ENCODE assay signal across 8 mouse cellular contexts in genomic region chr4:45654019-45654803, GRCm38 (mm10).
DNase-seq lines count a peak whose midpoint lies in the region; ATAC-seq and TF ChIP-seq lines count a peak whose summit lies in the region.

No protein-coding gene starts in this region.

- H3K36me3 ChIP-seq in ES-Bruce4 (ENCODE audit: control insufficient read depth, insufficient read depth, low read length, poor library complexity, severe bottlenecking) = no peaks in the 10 kb centered on the region
- no peaks in the 10 kb centered on the region for H3K36me3 ChIP-seq in midbrain, embryonic 14.5 days (ENCODE audit: control insufficient read depth, insufficient read depth, low read length)

- H3K27me3 ChIP-seq in ES-Bruce4 (ENCODE audit: control insufficient read depth, insufficient read depth, low read length, poor library complexity, severe bottlenecking) = peaks cover 3% of the 10 kb centered on the region
- no peaks in the 10 kb centered on the region; the same call in 1 of the 2 replicates for H3K27me3 ChIP-seq in midbrain, embryonic 14.5 days (ENCODE audit: control insufficient read depth, insufficient read depth, low read length)

- DNase-seq in T-cell, adult 2 months (ENCODE audit: low spot score) = peak; percentile 4
- peak; percentile 58 for DNase-seq in midbrain, embryonic 14.5 days
- no peak for DNase-seq in adrenal gland, postnatal 14 days
- no peak for DNase-seq in MN1 (ENCODE audit: low spot score)
- no peak for DNase-seq in cerebellum, adult 11 months

- peak; percentile 83; the same call in 1 of the 2 replicates for TF ChIP-seq EP300 in ES-Bruce4 (IDR thresholded peaks at IDR 0.05; ENCODE audit: insufficient read depth, low read depth, low read length)

- H3K4me1 ChIP-seq in ES-Bruce4 (ENCODE audit: control insufficient read depth, insufficient read depth, low read length) = no peaks in the 10 kb centered on the region
- peaks cover 19% of the 10 kb centered on the region for H3K4me1 ChIP-seq in midbrain, embryonic 14.5 days (ENCODE audit: control insufficient read depth, insufficient read depth, low read length)

- no peak for TF ChIP-seq POLR2A in ES-Bruce4 (IDR thresholded peaks at IDR 0.05; ENCODE audit: insufficient read depth, low read length)

- H3K9me3 ChIP-seq in ES-Bruce4 (replicated peaks; ENCODE audit: control insufficient read depth, insufficient read depth, low read length, poor library complexity, severe bottlenecking) = peaks cover 5% of the 10 kb centered on the region
- no peaks in the 10 kb centered on the region for H3K9me3 ChIP-seq in midbrain, embryonic 14.5 days (ENCODE audit: control insufficient read depth, low read length)

- no peak for TF ChIP-seq CTCF in ES-Bruce4 (IDR thresholded peaks at IDR 0.05; ENCODE audit: low read depth, low read length)

- H3K27ac ChIP-seq in ES-Bruce4 (ENCODE audit: insufficient read depth, low read length) = peak overlapping the region; percentile 74; the same call in 1 of the 2 replicates
- H3K27ac ChIP-seq in midbrain, embryonic 14.5 days (replicated peaks; ENCODE audit: low read depth, low read length) = no peak overlapping the region

- peak; percentile 36 to 53; a peak in 1 of 4 replicates for ATAC-seq in hematopoietic stem cell, adult 5-6 weeks (replicated peaks in 1 of 2; ENCODE audit: insufficient read depth in 1 of 2, low FRiP score in 2 of 2, low TSS enrichment in 1 of 2, low read depth in 1 of 2, poor library complexity in 2 of 2, severe bottlenecking in 2 of 2)
- ATAC-seq in midbrain, embryonic 14.5 days (ENCODE audit: low FRiP score, low TSS enrichment) = no peak
- no peak for ATAC-seq in megakaryocyte, adult 5-6 weeks (ENCODE audit: poor library complexity, severe bottlenecking)

- H3K4me3 ChIP-seq in ES-Bruce4 (ENCODE audit: low read depth, low read length) = peak overlapping the region; percentile 38
- no peak overlapping the region for H3K4me3 ChIP-seq in midbrain, embryonic 14.5 days (replicated peaks; ENCODE audit: low read depth, low read length)

- peak overlapping the region; percentile 12; the same call in 1 of the 2 replicates for H3K4me2 ChIP-seq in midbrain, embryonic 14.5 days (ENCODE audit: low read length)

- 7% methylated on average over 14 of the region's 14 CpGs for WGBS in midbrain, embryonic 14.5 days

- no peak overlapping the region for H3K9ac ChIP-seq in ES-Bruce4 (ENCODE audit: low read depth, poor library complexity, severe bottlenecking)
- H3K9ac ChIP-seq in midbrain, embryonic 14.5 days (replicated peaks; ENCODE audit: low read length) = no peak overlapping the region

Comparison
In these comparisons a context has a peak if more than half of its experiments do, and no peak if none do; other contexts are left out.
1. DNase-seq: peak in T-cell, adult 2 months (single experiment) and midbrain, embryonic 14.5 days (single experiment); none in adrenal gland, postnatal 14 days (single experiment), MN1 (single experiment) and cerebellum, adult 11 months (single experiment).
2. ATAC-seq: peak in hematopoietic stem cell, adult 5-6 weeks (2 of 2); none in midbrain, embryonic 14.5 days (single experiment) and megakaryocyte, adult 5-6 weeks (single experiment).